ENCODE assay signal across 30 mouse cellular contexts in genomic region chr4:132234710-132235109, GRCm38 (mm10).
"Had no signal": no experiment of that assay in that cellular context is flagged by ENCODE, and none has a peak within 500 bp of the region (broad histone marks: within the 10 kb centered on the region; RNA-seq: fewer than 3 reads in every experiment).

No protein-coding gene starts in this region.

- H3K27me3 ChIP-seq: limb, embryonic 12.5 days; limb, embryonic 13.5 days; limb, embryonic 15.5 days; liver, embryonic 13.5 days; liver, embryonic 15.5 days; lung, embryonic 15.5 days; megakaryocyte, embryonic 14.5 days; midbrain, embryonic 12.5 days; midbrain, embryonic 13.5 days; midbrain, embryonic 15.5 days; neural tube, embryonic 12.5 days; neural tube, embryonic 13.5 days had no signal

- H3K27ac ChIP-seq: left cerebral cortex, adult 2 months; limb, embryonic 10.5 days; limb, embryonic 12.5 days; limb, embryonic 13.5 days; limb, embryonic 15.5 days; liver, embryonic 13.5 days; liver, embryonic 14.5 days; liver, embryonic 15.5 days; lung, embryonic 15.5 days; macrophage; midbrain, embryonic 10.5 days; midbrain, embryonic 12.5 days; midbrain, embryonic 13.5 days; midbrain, embryonic 15.5 days; neural tube, embryonic 12.5 days; neural tube, embryonic 13.5 days had no signal

- H3K9ac ChIP-seq: limb, embryonic 12.5 days; limb, embryonic 13.5 days; limb, embryonic 15.5 days; liver, embryonic 13.5 days; liver, embryonic 14.5 days; liver, embryonic 15.5 days; lung, embryonic 14.5 days; lung, embryonic 15.5 days; midbrain, embryonic 12.5 days; midbrain, embryonic 13.5 days; midbrain, embryonic 15.5 days; neural tube, embryonic 12.5 days; neural tube, embryonic 13.5 days had no signal

- H3K9me3 ChIP-seq: limb, embryonic 10.5 days; limb, embryonic 12.5 days; limb, embryonic 13.5 days; limb, embryonic 15.5 days; liver, embryonic 13.5 days; liver, embryonic 15.5 days; lung, embryonic 15.5 days; megakaryocyte, embryonic 14.5 days; midbrain, embryonic 10.5 days; midbrain, embryonic 12.5 days; midbrain, embryonic 13.5 days; midbrain, embryonic 15.5 days; neural tube, embryonic 12.5 days; neural tube, embryonic 13.5 days had no signal

- H3K4me3 ChIP-seq: left cerebral cortex, adult 2 months; limb, embryonic 10.5 days; limb, embryonic 12.5 days; limb, embryonic 13.5 days; limb, embryonic 15.5 days; liver, embryonic 13.5 days; liver, embryonic 15.5 days; lung, embryonic 15.5 days; megakaryocyte, embryonic 14.5 days; midbrain, embryonic 10.5 days; midbrain, embryonic 12.5 days; midbrain, embryonic 13.5 days; midbrain, embryonic 15.5 days; myocyte; neural tube, embryonic 12.5 days; neural tube, embryonic 13.5 days had no signal

- DNase-seq: left cerebral cortex, postnatal 4 days; liver, embryonic 13.5 days; lung, adult 18-20 months; lung, adult 2 months; lung, embryonic 14.5 days; lung, postnatal 10 days; lung, postnatal 14 days; lung, postnatal 36 days; lung, postnatal 4 days; midbrain, embryonic 14.5 days had no signal

- ATAC-seq: lung, postnatal 0 days; midbrain, embryonic 13.5 days; midbrain, embryonic 15.5 days; midbrain, embryonic 16.5 days had no signal

- H3K4me2 ChIP-seq: limb, embryonic 12.5 days; limb, embryonic 13.5 days; limb, embryonic 15.5 days; liver, embryonic 13.5 days; liver, embryonic 15.5 days; lung, embryonic 14.5 days; lung, embryonic 15.5 days; midbrain, embryonic 11.5 days; midbrain, embryonic 12.5 days; midbrain, embryonic 13.5 days; midbrain, embryonic 15.5 days; neural tube, embryonic 12.5 days; neural tube, embryonic 13.5 days had no signal

- H3K4me1 ChIP-seq: limb, embryonic 10.5 days; limb, embryonic 12.5 days; limb, embryonic 13.5 days; limb, embryonic 15.5 days; lung, embryonic 15.5 days; midbrain, embryonic 10.5 days; midbrain, embryonic 12.5 days; midbrain, embryonic 13.5 days; midbrain, embryonic 15.5 days; neural tube, embryonic 12.5 days; neural tube, embryonic 13.5 days had no signal
